Mouse (Mus musculus): ENCODE measurements at regions not wholly inside any gene's neighbourhood (a gene's known extent, or its start where the extent isn't known, plus 50 kb on each side); places are given as distances from the start of the nearest gene placed in this dataset.

- H3K27ac ChIP-seq (ENCODE audit: insufficient read depth, low read length) = no peak overlapping the region
- no peaks in the 10 kb centered on the region; the same call in 1 of the 2 replicates for H3K9me3 ChIP-seq (replicated peaks; ENCODE audit: control insufficient read depth, insufficient read depth, low read length, poor library complexity, severe bottlenecking)
- H3K36me3 ChIP-seq (ENCODE audit: control insufficient read depth, insufficient read depth, low read length, poor library complexity, severe bottlenecking) = no peaks in the 10 kb centered on the region
- TF ChIP-seq EP300 (IDR thresholded peaks at IDR 0.05; ENCODE audit: insufficient read depth, low read depth, low read length) = no peak
- TF ChIP-seq CTCF (IDR thresholded peaks at IDR 0.05; ENCODE audit: low read depth, low read length) = no peak
- no peak for TF ChIP-seq POLR2A (IDR thresholded peaks at IDR 0.05; ENCODE audit: insufficient read depth, low read length)
- no peak overlapping the region for H3K4me3 ChIP-seq (ENCODE audit: low read depth, low read length)
- no peaks in the 10 kb centered on the region for H3K27me3 ChIP-seq (ENCODE audit: control insufficient read depth, insufficient read depth, low read length, poor library complexity, severe bottlenecking)
- no peaks in the 10 kb centered on the region for H3K4me1 ChIP-seq (ENCODE audit: control insufficient read depth, insufficient read depth, low read length)
- no peak overlapping the region for H3K9ac ChIP-seq (ENCODE audit: low read depth, poor library complexity, severe bottlenecking)
Observed at GRCm38 (mm10) chr13:112237377-112237776, 50.9 kb upstream of the Ankrd55 start.

GRCm38 (mm10) chr13:112237917-112238316 lies 50.3 kb upstream of the Ankrd55 start:
- TF ChIP-seq POLR2A (IDR thresholded peaks at IDR 0.05; ENCODE audit: insufficient read depth, low read length) (no peak), EP300 (IDR thresholded peaks at IDR 0.05; ENCODE audit: insufficient read depth, low read depth, low read length) (no peak), CTCF (IDR thresholded peaks at IDR 0.05; ENCODE audit: low read depth, low read length) (no peak)

More at GRCm38 (mm10) chr13:112237917-112238316, 50.3 kb upstream of the Ankrd55 start:
- Histone ChIP-seq H3K4me1 (ENCODE audit: control insufficient read depth, insufficient read depth, low read length) (no peaks in the 10 kb centered on the region), H3K4me3 (ENCODE audit: low read depth, low read length) (no peak overlapping the region), H3K36me3 (ENCODE audit: control insufficient read depth, insufficient read depth, low read length, poor library complexity, severe bottlenecking) (no peaks in the 10 kb centered on the region), H3K9ac (ENCODE audit: low read depth, poor library complexity, severe bottlenecking) (no peak overlapping the region), H3K27me3 (ENCODE audit: control insufficient read depth, insufficient read depth, low read length, poor library complexity, severe bottlenecking) (no peaks in the 10 kb centered on the region), H3K27ac (ENCODE audit: insufficient read depth, low read length) (no peak overlapping the region), H3K9me3 (replicated peaks; ENCODE audit: control insufficient read depth, insufficient read depth, low read length, poor library complexity, severe bottlenecking) (no peaks in the 10 kb centered on the region; the same call in 1 of the 2 replicates)

Measured in ES-Bruce4 (cell line).